Mouse (Mus musculus) hindbrain, embryonic 13.5 days (tissue): ENCODE measurements around the gene Mrps17. TPM values are rescaled to one million over a fixed set of nuclear protein-coding genes. Genes with fewer than 3 reads are reported as not detected.

Experiments
- ATAC-seq: fragments of 200-750 bp; cut with Nextera tagmentation; 2 replicates; pipeline ENCODE4 v1.8.0; 2017; ENCODE audit warnings: moderate TSS enrichment; ENCODE audit not compliant: low FRiP score
- H3K27ac ChIP-seq: fragments of 300-500 bp; sonication (generic); 2 replicates; pipeline ENCODE4 v1.5.1; 2015; ENCODE audit warnings: inconsistent platforms, mild to moderate bottlenecking, moderate library complexity
- H3K27me3 ChIP-seq: fragments of 300-500 bp; sonication (generic); 2 replicates; pipeline ENCODE4 v1.6.1; 2015; ENCODE audit warnings: mild to moderate bottlenecking, inconsistent platforms
- H3K36me3 ChIP-seq: fragments of 300-500 bp; sonication (generic); 2 replicates; pipeline ENCODE4 v1.6.1; 2015; ENCODE audit warnings: mild to moderate bottlenecking, inconsistent platforms
- H3K4me1 ChIP-seq: fragments of 300-500 bp; sonication (generic); replicated peaks from 2 replicates; pipeline ENCODE4 v1.6.1; 2015; ENCODE audit warnings: inconsistent platforms
- H3K4me2 ChIP-seq: fragments of 300-500 bp; sonication (generic); 2 replicates; pipeline ENCODE4 v1.6.1; 2015; ENCODE audit warnings: inconsistent platforms, mild to moderate bottlenecking, moderate library complexity
- H3K4me3 ChIP-seq: fragments of 300-500 bp; sonication (generic); 2 replicates; pipeline ENCODE4 v1.5.1; 2015; ENCODE audit warnings: mild to moderate bottlenecking, inconsistent platforms
- H3K9ac ChIP-seq: fragments of 300-500 bp; sonication (generic); 2 replicates; pipeline ENCODE4 v1.6.1; 2015; ENCODE audit warnings: mild to moderate bottlenecking, inconsistent platforms
- H3K9me3 ChIP-seq: fragments of 300-500 bp; sonication (generic); 2 replicates; pipeline ENCODE4 v1.6.1; 2016; ENCODE audit warnings: inconsistent platforms
- WGBS: fragments of 180-500 bp; shearing (Covaris S2); methylation state at CpG from one replicate; pipeline ENCODE4 v1.1.7; 2015; 5-methylcytosine and 5-hydroxymethylcytosine counted together
- polyA plus RNA-seq: library from polyadenylated mRNA; unstranded; fragments of >200 nt; fragmentation: Nextera tagmentation; extraction: Ambion mirVana; gene quantifications from 2 replicates; pipeline ENCODE4 v1.2.1, GENCODE M21; 2015

Mrps17 gene
- polyA plus RNA-seq, 1 experiment from 2014 or later = 174 TPM

- no peak overlapping the region for H3K27ac ChIP-seq
- no peak overlapping the region for H3K4me2 ChIP-seq
- H3K36me3 ChIP-seq = peaks cover 36% of the 10 kb centered on the region
- H3K9me3 ChIP-seq = no peaks in the 10 kb centered on the region
- peaks cover 10% of the 10 kb centered on the region for H3K4me1 ChIP-seq
- 0 out of 2 replicates have a peak, but pooled peaks cover 6% of the 10 kb centered on the region for H3K27me3 ChIP-seq
- ATAC-seq = no peak
- no peak overlapping the region for H3K4me3 ChIP-seq
- 90% methylated on average over 9 of the region's 9 CpGs for WGBS
- H3K9ac ChIP-seq = no peak overlapping the region
Observed at GRCm38 (mm10) chr5:129717016-129717415, 1.7 kb downstream of the Mrps17 start.

GRCm38 (mm10) chr5:129720176-129720575 lies 4.9 kb downstream of the Mrps17 start:
- Histone ChIP-seq H3K4me3 (no peak overlapping the region), H3K27me3 (no peaks in the 10 kb centered on the region), H3K9ac (no peak overlapping the region), H3K9me3 (no peaks in the 10 kb centered on the region), H3K36me3 (peaks cover 36% of the 10 kb centered on the region), H3K4me2 (no peak overlapping the region), H3K4me1 (peaks cover 17% of the 10 kb centered on the region), H3K27ac (no peak overlapping the region)
- 84% methylated on average over 3 of the region's 3 CpGs for WGBS
- ATAC-seq = no peak

DNA sequence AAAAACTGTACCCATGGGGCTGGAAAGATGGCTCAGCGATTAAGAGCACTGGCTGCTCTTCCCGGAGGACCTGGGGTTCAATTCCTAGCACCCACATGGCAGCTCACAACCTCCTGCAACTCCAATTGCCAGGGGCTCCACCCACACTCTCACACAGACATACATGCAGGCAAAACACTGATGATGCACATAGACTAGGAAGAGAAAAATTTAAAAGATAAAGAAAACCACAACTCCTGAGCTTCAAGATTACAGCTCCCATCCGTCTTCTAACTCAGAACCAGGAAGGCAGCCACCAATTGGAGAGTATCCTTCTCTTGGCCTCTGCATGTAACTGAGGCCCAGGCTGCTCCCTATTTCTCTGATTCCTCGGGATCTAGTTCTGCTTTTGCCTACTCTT lies 9.0 kb downstream of the Mrps17 start:
- Histone ChIP-seq H3K27me3 (no peaks in the 10 kb centered on the region), H3K36me3 (peaks cover 10% of the 10 kb centered on the region), H3K4me1 (peaks cover 37% of the 10 kb centered on the region), H3K4me2 (peak overlapping the region; percentile 59), H3K9ac (no peak overlapping the region), H3K27ac (peak overlapping the region; percentile 90; the same call in 1 of the 2 replicates), H3K9me3 (no peaks in the 10 kb centered on the region), H3K4me3 (peak overlapping the region; percentile 78)
- WGBS = 58% methylated on average over 4 of the region's 4 CpGs
- 0 out of 2 replicates have a peak, but pooled peaks have one; percentile 3 for ATAC-seq

DNA sequence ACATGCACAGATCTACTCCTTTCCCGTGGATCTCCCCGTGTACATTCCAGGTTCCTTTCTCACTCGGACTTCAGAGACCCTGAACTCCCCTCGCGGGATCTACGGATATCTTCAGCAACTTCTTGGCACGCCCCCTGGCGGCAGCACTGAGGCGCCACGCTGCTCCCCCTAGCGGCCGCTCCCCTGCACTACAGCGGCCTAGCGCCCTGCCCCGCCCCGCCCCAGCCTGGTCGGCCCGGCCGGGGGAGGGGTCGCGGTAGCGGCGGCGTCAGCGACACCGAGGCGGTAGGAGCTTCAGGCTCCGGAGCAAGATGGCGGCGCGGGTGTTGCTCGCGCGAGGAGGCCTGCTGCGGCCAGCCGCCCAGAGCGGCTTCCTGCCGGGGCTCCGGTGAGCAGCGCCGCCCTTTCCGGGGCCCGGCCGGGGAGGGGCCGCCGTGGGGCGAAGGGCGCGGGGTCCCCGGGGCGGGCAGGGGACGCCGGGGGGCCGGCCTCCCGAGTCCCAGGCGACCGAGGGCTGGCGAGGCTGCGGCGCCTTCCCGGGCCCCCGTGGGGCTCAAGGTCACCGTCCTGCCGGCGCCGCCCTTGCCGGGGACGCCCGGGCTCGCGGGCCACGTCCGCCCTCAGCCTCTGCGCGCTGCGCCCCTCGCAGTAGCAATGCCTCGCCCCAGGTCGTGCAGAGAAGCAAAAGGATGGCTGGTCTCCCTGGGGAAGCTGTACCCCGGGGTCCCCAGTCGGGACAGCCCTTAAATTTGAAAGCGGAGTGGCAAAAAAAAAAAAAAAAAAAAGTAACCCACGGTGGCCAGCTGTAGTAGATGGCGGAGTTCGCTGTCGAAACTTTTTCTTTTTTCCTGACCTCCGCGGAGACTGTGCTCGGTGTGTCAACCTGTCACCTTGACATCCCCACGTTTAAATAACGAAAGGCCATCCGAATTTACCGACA lies 9.8 kb downstream of the Mrps17 start, which contains the start of gene Nipsnap2:
TSS of gene Nipsnap2 (plus strand) at position 230 of the 940 bp plus-strand sequence.
- peak within 1 kb of the TSS; percentile 91 for H3K9ac ChIP-seq
- H3K4me3 ChIP-seq = peak within 1 kb of the TSS; percentile 78
- H3K27me3 ChIP-seq = no peaks in the 10 kb centered on the region
- under 1% methylated on average over 87 of the region's 93 CpGs for WGBS
- no peaks in the 10 kb centered on the region for H3K9me3 ChIP-seq
- H3K4me2 ChIP-seq = peak within 1 kb of the TSS; percentile 59
- ATAC-seq = peak; percentile 95
- H3K4me1 ChIP-seq = peaks cover 44% of the 10 kb centered on the region
- H3K27ac ChIP-seq = peak within 1 kb of the TSS; percentile 90
- H3K36me3 ChIP-seq = peaks cover 1% of the 10 kb centered on the region

DNA sequence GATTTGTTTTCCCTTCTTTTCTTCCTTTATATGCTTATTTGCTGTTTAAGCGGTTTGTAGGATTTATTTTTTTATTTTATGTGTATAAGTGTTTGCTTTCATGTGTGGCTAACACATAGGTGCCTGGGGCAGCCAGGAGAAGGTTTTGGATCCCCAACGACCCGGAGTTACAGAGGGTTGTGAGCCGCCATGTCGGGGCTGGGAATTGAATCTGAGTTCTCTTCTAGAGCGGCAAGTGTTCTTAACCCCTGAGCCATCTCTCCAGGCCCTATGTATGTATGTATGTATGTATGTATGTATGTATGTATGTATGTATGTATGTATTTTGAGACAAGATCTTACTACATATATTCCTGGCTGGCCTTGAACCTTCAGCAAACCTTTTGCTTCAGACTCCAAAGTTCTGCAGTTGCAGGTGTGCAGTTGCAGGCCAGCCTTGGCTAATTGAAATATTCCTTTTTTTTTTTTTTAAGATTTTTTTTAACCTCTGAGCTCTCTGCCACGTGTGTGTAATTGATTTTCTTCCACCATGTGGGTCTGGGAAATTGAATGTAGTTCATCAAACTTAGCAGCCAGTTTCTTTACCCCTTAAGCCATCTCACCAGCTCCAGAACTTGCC lies 10.6 kb downstream of the Mrps17 start:
- H3K36me3 ChIP-seq = no peaks in the 10 kb centered on the region
- H3K27ac ChIP-seq = peak overlapping the region; percentile 90; the same call in 1 of the 2 replicates
- peak overlapping the region; percentile 59 for H3K4me2 ChIP-seq
- no peaks in the 10 kb centered on the region for H3K27me3 ChIP-seq
- H3K9me3 ChIP-seq = no peaks in the 10 kb centered on the region
- WGBS = 19% methylated on average over 7 of the region's 7 CpGs
- H3K4me3 ChIP-seq = peak overlapping the region; percentile 78
- ATAC-seq = no peak
- H3K4me1 ChIP-seq = peaks cover 50% of the 10 kb centered on the region
- H3K9ac ChIP-seq = peak overlapping the region; percentile 91

DNA sequence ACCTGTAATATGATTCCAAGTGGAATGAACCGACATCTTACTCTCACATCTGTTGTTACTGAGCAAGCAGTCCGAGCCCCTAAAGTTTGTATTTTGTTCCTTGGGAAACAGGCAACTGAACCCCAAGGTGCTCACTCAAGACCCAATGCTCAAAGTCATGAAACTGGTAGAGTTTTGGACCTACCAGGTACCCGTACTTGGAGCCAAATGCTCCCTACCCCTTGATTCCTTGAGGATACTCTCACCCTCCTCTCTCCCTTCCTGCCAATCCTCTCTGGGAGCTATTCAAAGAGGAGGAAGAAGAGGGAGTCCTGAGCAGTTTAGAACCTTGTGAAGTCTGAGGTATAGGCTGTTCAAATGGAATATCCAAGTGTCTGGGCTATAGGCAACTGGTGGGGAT lies 11.5 kb downstream of the Mrps17 start:
- no peak overlapping the region; the same call in 1 of the 2 replicates for H3K4me2 ChIP-seq
- no peak overlapping the region for H3K4me3 ChIP-seq
- WGBS = 88% methylated on average over 3 of the region's 3 CpGs
- ATAC-seq = no peak
- H3K36me3 ChIP-seq = no peaks in the 10 kb centered on the region
- no peaks in the 10 kb centered on the region for H3K9me3 ChIP-seq
- no peak overlapping the region for H3K27ac ChIP-seq
- H3K27me3 ChIP-seq = no peaks in the 10 kb centered on the region
- H3K4me1 ChIP-seq = peaks cover 50% of the 10 kb centered on the region
- H3K9ac ChIP-seq = no peak overlapping the region

- Histone ChIP-seq H3K4me2 (no peak overlapping the region), H3K9me3 (no peaks in the 10 kb centered on the region), H3K36me3 (peaks cover 2% of the 10 kb centered on the region; the same call in 1 of the 2 replicates), H3K4me1 (peaks cover 48% of the 10 kb centered on the region), H3K27me3 (no peaks in the 10 kb centered on the region), H3K27ac (no peak overlapping the region), H3K9ac (no peak overlapping the region), H3K4me3 (no peak overlapping the region)
- no peak for ATAC-seq
- WGBS = 67% methylated on average over 11 of the region's 11 CpGs
Observed at GRCm38 (mm10) chr5:129729286-129729685, 14.0 kb downstream of the Mrps17 start.

GRCm38 (mm10) chr5:129730344-129730743 lies 15.0 kb downstream of the Mrps17 start:
- no peak overlapping the region for H3K27ac ChIP-seq
- 0 out of 2 replicates have a peak overlapping the region, but pooled peaks have one; percentile 51 for H3K9ac ChIP-seq
- H3K4me1 ChIP-seq = peaks cover 43% of the 10 kb centered on the region
- ATAC-seq = no peak
- H3K36me3 ChIP-seq = peaks cover 5% of the 10 kb centered on the region; the same call in 1 of the 2 replicates
- H3K4me2 ChIP-seq = 0 out of 2 replicates have a peak overlapping the region, but pooled peaks have one; percentile 2
- no peaks in the 10 kb centered on the region for H3K9me3 ChIP-seq
- no peak overlapping the region for H3K4me3 ChIP-seq
- 84% methylated on average over 11 of the region's 11 CpGs for WGBS
- H3K27me3 ChIP-seq = no peaks in the 10 kb centered on the region

- Histone ChIP-seq H3K27me3 (no peaks in the 10 kb centered on the region), H3K9me3 (no peaks in the 10 kb centered on the region), H3K36me3 (peaks cover 6% of the 10 kb centered on the region; the same call in 1 of the 2 replicates), H3K4me1 (peaks cover 39% of the 10 kb centered on the region), H3K9ac (0 out of 2 replicates have a peak overlapping the region, but pooled peaks have one; percentile 51), H3K27ac (no peak overlapping the region), H3K4me3 (no peak overlapping the region), H3K4me2 (no peak overlapping the region)
- ATAC-seq = no peak
- 91% methylated on average over 5 of the region's 5 CpGs for WGBS
Observed at GRCm38 (mm10) chr5:129731021-129731420, 15.7 kb downstream of the Mrps17 start.

GRCm38 (mm10) chr5:129740976-129741375 lies 25.7 kb downstream of the Mrps17 start:
- Histone ChIP-seq H3K9ac (no peak overlapping the region), H3K4me1 (no peaks in the 10 kb centered on the region), H3K9me3 (no peaks in the 10 kb centered on the region), H3K4me2 (no peak overlapping the region), H3K36me3 (peaks cover 46% of the 10 kb centered on the region), H3K27ac (no peak overlapping the region), H3K4me3 (no peak overlapping the region), H3K27me3 (no peaks in the 10 kb centered on the region)
- ATAC-seq = no peak
- WGBS = 94% methylated on average over 1 of the region's 1 CpGs

DNA sequence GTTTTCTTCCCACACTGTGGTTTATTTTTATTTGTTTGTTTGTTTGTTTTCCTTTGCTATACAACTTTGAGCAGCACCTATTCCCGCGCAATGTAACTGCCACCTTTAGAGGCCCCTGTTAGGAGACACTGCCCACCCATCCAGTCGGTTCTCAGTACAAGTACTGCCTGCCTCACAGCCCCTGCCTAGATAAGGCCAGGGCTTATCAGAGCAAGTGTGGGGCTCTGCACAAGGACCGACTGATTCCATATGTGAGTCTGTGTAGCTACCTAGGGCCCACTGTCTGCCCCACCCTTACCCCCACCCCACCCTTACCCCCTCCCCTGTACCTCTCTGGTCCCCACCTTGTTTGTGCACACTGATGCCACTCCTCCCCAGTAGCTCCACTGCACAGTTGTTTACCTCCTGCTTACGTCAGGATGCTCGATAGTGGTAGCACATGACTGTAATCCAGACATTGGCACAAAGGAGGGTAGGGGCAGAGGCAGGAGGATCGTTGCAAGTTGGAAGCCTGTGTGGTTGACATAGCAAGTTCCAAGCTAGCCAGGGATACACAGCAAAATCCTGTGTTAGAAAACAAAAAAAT lies 27.7 kb downstream of the Mrps17 start:
- no peak overlapping the region for H3K4me2 ChIP-seq
- H3K9ac ChIP-seq = no peak overlapping the region
- no peak for ATAC-seq
- H3K4me1 ChIP-seq = no peaks in the 10 kb centered on the region
- H3K36me3 ChIP-seq = peaks cover 64% of the 10 kb centered on the region
- no peak overlapping the region for H3K27ac ChIP-seq
- no peaks in the 10 kb centered on the region for H3K9me3 ChIP-seq
- 88% methylated on average over 7 of the region's 7 CpGs for WGBS
- H3K27me3 ChIP-seq = no peaks in the 10 kb centered on the region
- H3K4me3 ChIP-seq = no peak overlapping the region

- H3K9ac ChIP-seq = no peak overlapping the region
- WGBS = 83% methylated on average over 6 of the region's 6 CpGs
- H3K27me3 ChIP-seq = no peaks in the 10 kb centered on the region
- H3K4me3 ChIP-seq = no peak overlapping the region
- ATAC-seq = no peak
- no peaks in the 10 kb centered on the region for H3K4me1 ChIP-seq
- H3K9me3 ChIP-seq = no peaks in the 10 kb centered on the region
- peaks cover 74% of the 10 kb centered on the region for H3K36me3 ChIP-seq
- H3K27ac ChIP-seq = no peak overlapping the region
- no peak overlapping the region for H3K4me2 ChIP-seq
Observed at GRCm38 (mm10) chr5:129744050-129744449, 28.8 kb downstream of the Mrps17 start.
